Mouse (Mus musculus) C2C12 (cell line): ENCODE results near the gene Phyhd1. TPM values are rescaled to one million over a fixed set of nuclear protein-coding genes. Genes with fewer than 3 reads are reported as not detected.
A peak's percentile ranks its signal among the peaks of the same experiment; 100 is the strongest.

Experiments used
- H3K27me3 ChIP-seq: one replicate; pipeline ENCODE4 v1.6.1; 2011; ENCODE audit not compliant: control insufficient read depth, insufficient read depth, insufficient read length
- H3K36me3 ChIP-seq: one replicate; pipeline ENCODE4 v1.6.1; 2011; ENCODE audit not compliant: control insufficient read depth, insufficient read depth
- H3K4me3 ChIP-seq: one replicate; pipeline ENCODE4 v1.5.1; 2011; ENCODE audit warnings: mild to moderate bottlenecking, control low read depth; ENCODE audit not compliant: poor library complexity, insufficient read depth, severe bottlenecking
- H3K79me2 ChIP-seq: one replicate; pipeline ENCODE4 v1.6.1; 2011; ENCODE audit not compliant: control insufficient read depth, insufficient read depth
- H3K79me3 ChIP-seq: one replicate; pipeline ENCODE4 v1.6.1; 2011; ENCODE audit warnings: low read depth, control low read depth
- H3ac ChIP-seq: one replicate; pipeline ENCODE3; 2011; ENCODE audit warnings: low read depth; ENCODE audit not compliant: control insufficient read depth, insufficient read length
- CEBPB ChIP-seq: IDR thresholded peaks from one replicate; pipeline ENCODE4 v1.6.1; 2011; ENCODE audit warnings: low read depth, mild to moderate bottlenecking, control low read depth, moderate library complexity
- CTCF ChIP-seq: IDR thresholded peaks from one replicate; pipeline ENCODE4 v1.5.1; 2011; ENCODE audit not compliant: control insufficient read depth, insufficient read depth, insufficient read length
- FOSL1 ChIP-seq: IDR thresholded peaks from one replicate; pipeline ENCODE4 v1.8.0; 2011; ENCODE audit warnings: mild to moderate bottlenecking, low read length; ENCODE audit not compliant: poor library complexity, insufficient read depth, severe bottlenecking
- MAX ChIP-seq: IDR thresholded peaks from one replicate; pipeline ENCODE4 v1.6.1; 2011; ENCODE audit warnings: mild to moderate bottlenecking, control low read depth
- MYOD1 ChIP-seq: IDR thresholded peaks from one replicate; pipeline ENCODE4 v1.6.1; 2011; ENCODE audit warnings: low read depth; ENCODE audit not compliant: control insufficient read depth, insufficient read length
- MYOG ChIP-seq: IDR thresholded peaks from one replicate; pipeline ENCODE4 v1.6.1; 2011; ENCODE audit not compliant: control insufficient read depth, insufficient read length; ENCODE audit errors: extremely low read depth
- USF1 ChIP-seq: IDR thresholded peaks from one replicate; pipeline ENCODE4 v1.6.1; 2011; ENCODE audit warnings: low read depth, mild to moderate bottlenecking, control low read depth, moderate library complexity
- polyA plus RNA-seq: library from polyadenylated mRNA; unstranded; fragments of >200 nt; fragmentation: generic; extraction: Trizol; gene quantifications from one replicate; pipeline ENCODE4 v1.2.1, GENCODE M21; 2012; ENCODE audit warnings: missing spikeins

Gene Phyhd1
- polyA plus RNA-seq, 1 experiment: 1.4 TPM

GRCm38 (mm10) chr2:30257699-30258460 is 8.1 kb upstream of the Phyhd1 start:
- Histone ChIP-seq H3K79me3 (peaks cover 53% of the 10 kb centered on the region), H3ac (peak overlapping the region; percentile 8), H3K27me3 (no peaks in the 10 kb centered on the region), H3K36me3 (peaks cover 87% of the 10 kb centered on the region), H3K79me2 (peaks cover 99% of the 10 kb centered on the region), H3K4me3 (no peak overlapping the region)
- no peak for TF ChIP-seq MAX
- no peak for TF ChIP-seq CEBPB
- TF ChIP-seq MYOG: no peak
- TF ChIP-seq FOSL1: no peak
- no peak for TF ChIP-seq MYOD1
- TF ChIP-seq USF1: no peak
- TF ChIP-seq CTCF: no peak

GRCm38 (mm10) chr2:30258600-30258999 is 7.4 kb upstream of the Phyhd1 start:
- Histone ChIP-seq H3K79me2 (peaks cover 99% of the 10 kb centered on the region), H3K27me3 (no peaks in the 10 kb centered on the region), H3K79me3 (peaks cover 49% of the 10 kb centered on the region), H3K36me3 (peaks cover 90% of the 10 kb centered on the region), H3K4me3 (no peak overlapping the region), H3ac (peak overlapping the region; percentile 45)
- TF ChIP-seq MAX: peak; percentile 57
- TF ChIP-seq USF1: no peak
- no peak for TF ChIP-seq FOSL1
- no peak for TF ChIP-seq CEBPB

DNA sequence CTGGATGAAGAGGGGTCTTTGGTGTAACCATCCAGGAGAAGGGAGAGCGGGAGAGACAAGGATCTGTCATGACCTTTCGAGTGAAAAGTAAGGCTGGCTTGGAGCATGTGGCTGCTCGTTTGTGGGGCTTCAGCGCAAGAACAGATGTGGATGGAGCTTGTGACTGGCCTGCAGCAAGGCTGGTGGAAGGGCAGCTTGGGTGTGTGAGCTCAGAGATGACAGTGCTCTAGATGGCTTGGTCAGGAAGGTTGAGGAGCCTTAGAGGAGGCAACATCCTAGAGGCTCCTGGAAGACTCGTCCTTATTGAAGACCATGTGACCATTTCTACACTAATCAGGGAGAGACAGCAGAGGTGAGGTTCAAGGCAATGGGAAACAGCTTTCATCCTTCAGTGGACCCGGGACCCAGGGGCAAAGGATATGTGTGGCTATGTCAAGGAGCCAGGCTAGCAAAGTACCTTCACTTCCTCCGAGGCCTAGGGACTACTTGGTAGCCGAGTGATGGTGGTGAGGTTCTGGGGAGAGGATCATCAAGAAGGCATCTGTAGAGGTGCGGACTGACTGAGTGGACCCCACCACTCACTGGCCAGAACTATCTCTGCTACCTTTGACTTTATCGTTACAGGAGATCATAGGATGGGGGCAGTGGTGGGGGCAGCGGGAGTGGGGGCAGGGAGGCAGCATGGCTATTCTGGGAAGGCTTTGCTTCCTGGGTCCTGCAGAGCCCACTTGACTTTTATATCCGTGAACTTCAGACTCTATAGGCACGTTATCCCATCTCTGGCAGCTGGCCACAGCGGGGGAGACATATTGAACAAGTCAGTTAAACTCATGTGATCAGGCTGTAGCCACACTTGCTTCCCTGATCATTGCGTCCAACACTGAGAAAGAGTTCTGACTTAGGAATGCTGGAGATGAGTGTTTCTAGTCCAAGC is 6.6 kb upstream of the Phyhd1 start:
- H3K4me3 ChIP-seq: peak overlapping the region; percentile 31
- H3ac ChIP-seq: peak overlapping the region; percentile 45
- peaks cover 91% of the 10 kb centered on the region for H3K79me2 ChIP-seq
- H3K79me3 ChIP-seq: peaks cover 46% of the 10 kb centered on the region
- no peaks in the 10 kb centered on the region for H3K27me3 ChIP-seq
- peaks cover 91% of the 10 kb centered on the region for H3K36me3 ChIP-seq
- no peak for TF ChIP-seq CTCF
- no peak for TF ChIP-seq MAX
- peak; percentile 73 for TF ChIP-seq USF1

- no peak overlapping the region for H3ac ChIP-seq
- peaks cover 82% of the 10 kb centered on the region for H3K36me3 ChIP-seq
- H3K79me2 ChIP-seq: peaks cover 74% of the 10 kb centered on the region
- TF ChIP-seq CTCF (no peak), MYOG (no peak), MAX (no peak), FOSL1 (no peak)
- no peaks in the 10 kb centered on the region for H3K27me3 ChIP-seq
- H3K4me3 ChIP-seq: no peak overlapping the region
- H3K79me3 ChIP-seq: peaks cover 41% of the 10 kb centered on the region
These were observed 4.8 kb upstream of the Phyhd1 start for GRCm38 (mm10) chr2:30261064-30261736.

DNA sequence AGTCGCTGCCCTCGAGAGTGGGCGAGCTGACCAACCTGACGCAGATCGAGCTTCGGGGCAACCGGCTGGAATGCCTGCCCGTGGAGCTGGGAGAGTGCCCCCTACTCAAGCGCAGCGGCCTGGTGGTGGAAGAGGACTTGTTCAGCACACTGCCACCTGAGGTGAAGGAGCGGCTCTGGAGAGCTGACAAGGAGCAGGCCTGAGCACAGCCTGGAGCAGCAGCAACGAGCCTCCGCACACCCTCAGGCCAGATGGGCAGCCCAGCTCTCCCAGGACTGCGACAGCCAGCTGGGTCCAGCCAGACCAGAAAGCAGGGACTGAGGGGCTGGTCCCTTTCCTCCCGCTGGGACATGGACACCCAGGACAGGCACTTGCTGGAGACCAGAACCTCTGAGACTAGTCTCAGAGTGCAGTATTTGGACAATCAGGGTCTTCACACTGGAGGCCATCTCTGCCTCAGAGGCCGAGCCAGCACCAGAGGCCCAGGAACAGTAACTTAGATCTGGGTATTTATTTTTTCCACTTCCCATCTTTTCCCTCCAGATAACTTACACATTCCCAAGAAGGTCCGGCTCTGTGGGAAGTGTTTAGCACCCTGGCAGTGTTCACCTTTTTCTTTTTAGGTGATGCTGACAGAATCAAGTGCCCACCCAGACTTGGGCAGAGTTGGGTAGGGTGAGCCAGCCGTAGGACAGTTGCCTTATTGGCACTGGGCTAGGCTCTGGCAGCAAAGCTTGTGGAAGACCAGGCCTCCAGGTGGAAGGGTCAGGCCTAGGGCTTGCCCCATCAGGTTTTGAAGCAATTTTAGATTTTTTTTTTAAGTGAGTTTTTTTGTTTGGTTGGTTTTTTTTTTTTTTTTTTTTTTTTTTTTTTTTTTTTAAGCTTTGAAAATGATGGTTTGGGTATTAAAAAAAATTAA is 3.8 kb upstream of the Phyhd1 start:
- peaks cover 38% of the 10 kb centered on the region for H3K79me3 ChIP-seq
- no peaks in the 10 kb centered on the region for H3K27me3 ChIP-seq
- peaks cover 64% of the 10 kb centered on the region for H3K79me2 ChIP-seq
- H3K4me3 ChIP-seq: no peak overlapping the region
- TF ChIP-seq USF1: no peak
- no peak for TF ChIP-seq CTCF
- TF ChIP-seq MYOG: no peak
- H3ac ChIP-seq: no peak overlapping the region
- H3K36me3 ChIP-seq: peaks cover 73% of the 10 kb centered on the region
